Mouse (Mus musculus): Measurements from ENCODE around the gene 6030445D17Rik. TPM values are rescaled to one million over a fixed set of nuclear protein-coding genes. Genes with fewer than 3 reads are reported as not detected.
A peak's percentile ranks its signal among the peaks of the same experiment; 100 is the strongest.

Gene 6030445D17Rik
- total RNA-seq, 1 experiment from 2014 or later, result 1.6 TPM

- ATAC-seq (replicated peaks in 1 of 2; ENCODE audit: insufficient read depth in 1 of 2, low FRiP score in 2 of 2, low TSS enrichment in 1 of 2, low read depth in 1 of 2, poor library complexity in 2 of 2, severe bottlenecking in 2 of 2), result peak in 1 of 2 experiments; percentile 45; a peak in 1 of 4 replicates
These were observed 43.6 kb downstream of the 6030445D17Rik start for GRCm38 (mm10) chr4:136505426-136506215.

- no peak for ATAC-seq (replicated peaks in 1 of 2; ENCODE audit: insufficient read depth in 1 of 2, low FRiP score in 2 of 2, low TSS enrichment in 1 of 2, low read depth in 1 of 2, poor library complexity in 2 of 2, severe bottlenecking in 2 of 2)
These were observed 47.8 kb downstream of the 6030445D17Rik start for GRCm38 (mm10) chr4:136509857-136510256.

DNA sequence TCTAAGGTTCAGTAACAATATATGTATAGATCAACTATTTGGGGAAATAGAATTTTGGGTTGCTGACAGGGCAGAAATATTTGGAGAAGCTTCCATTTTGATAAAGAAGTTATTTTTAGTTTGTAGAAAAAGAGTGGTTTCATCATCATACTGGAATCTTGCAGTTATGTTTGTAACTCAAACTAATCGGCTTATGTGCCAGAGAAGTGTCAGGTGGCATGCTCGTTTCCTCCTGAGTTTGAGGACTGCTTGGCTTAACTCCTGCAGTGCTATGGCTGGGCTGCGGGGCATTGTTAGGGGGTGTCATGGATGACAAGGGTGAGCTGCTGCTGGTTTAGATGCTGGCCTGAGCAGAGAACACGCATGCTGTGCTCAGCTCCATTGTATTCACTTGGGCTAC is 49.7 kb downstream of the 6030445D17Rik start:
- ATAC-seq (replicated peaks in 1 of 2; ENCODE audit: insufficient read depth in 1 of 2, low FRiP score in 2 of 2, low TSS enrichment in 1 of 2, low read depth in 1 of 2, poor library complexity in 2 of 2, severe bottlenecking in 2 of 2), result no peak

GRCm38 (mm10) chr4:136512905-136513304 is 50.9 kb downstream of the 6030445D17Rik start:
- ATAC-seq (replicated peaks in 1 of 2; ENCODE audit: insufficient read depth in 1 of 2, low FRiP score in 2 of 2, low TSS enrichment in 1 of 2, low read depth in 1 of 2, poor library complexity in 2 of 2, severe bottlenecking in 2 of 2), result no peak

Other genes with a start within 250 kb of the 6030445D17Rik start
- gene Tcea3, start 214.5 kb upstream of the 6030445D17Rik start, total RNA-seq (2017), result 0.81 TPM in 1 of 2 replicates, not detected in the other
- gene Zfp46, start 177.6 kb upstream of the 6030445D17Rik start, total RNA-seq (2017), result 10.0 and 12.6 TPM in 2 replicates
- gene Hnrnpr, start 151.3 kb upstream of the 6030445D17Rik start, total RNA-seq (2017), result 217 and 281 TPM in 2 replicates
- gene Htr1d, start 38.7 kb upstream of the 6030445D17Rik start, total RNA-seq (2017), result not detected in 2 replicates
- gene Luzp1, start 7.5 kb downstream of the 6030445D17Rik start, total RNA-seq (2017), result 7.6 and 8.9 TPM in 2 replicates
- gene Kdm1a, start 140.5 kb downstream of the 6030445D17Rik start, total RNA-seq (2017), result 122 and 124 TPM in 2 replicates
- gene Tex46, start 148.2 kb downstream of the 6030445D17Rik start, total RNA-seq (2017), result not detected in 2 replicates
- gene Lactbl1, start 160.4 kb downstream of the 6030445D17Rik start, total RNA-seq (2017), result 0.35 and 0.69 TPM in 2 replicates

Measured in hematopoietic stem cell, adult 5-6 weeks (primary cell).